ENCODE assay signal across 22 mouse cellular contexts in the genomic region with DNA sequence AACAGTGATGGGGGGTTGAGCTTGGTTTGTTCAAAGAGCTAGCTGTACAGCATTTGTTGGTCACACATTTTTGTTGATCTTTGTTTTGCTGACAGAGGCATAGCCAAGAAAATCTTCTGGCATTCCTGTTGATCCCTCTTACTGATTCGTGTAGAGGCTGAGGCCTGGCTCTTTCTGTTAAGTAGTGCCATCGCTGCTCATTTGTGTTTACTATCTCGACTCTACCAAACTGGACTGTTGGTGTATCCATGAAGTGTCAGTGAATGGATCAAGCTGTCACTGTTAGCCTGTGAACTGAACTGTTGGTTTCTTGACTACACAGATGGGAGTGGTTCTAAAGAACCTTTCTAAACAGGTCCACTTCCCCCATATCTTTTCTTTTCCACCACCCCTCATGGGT.
DNase-seq lines count a peak whose midpoint lies in the region; ATAC-seq and TF ChIP-seq lines count a peak whose summit lies in the region.
"Had no signal": no experiment of that assay in that cellular context is flagged by ENCODE, and none has a peak within 500 bp of the region (broad histone marks: within the 10 kb centered on the region; RNA-seq: fewer than 3 reads in every experiment).

No protein-coding gene starts in this region.

- H3K4me3 ChIP-seq in lung, embryonic 14.5 days (ENCODE audit: low read depth, low read length), result no peak overlapping the region
- H3K4me3 ChIP-seq in lung, embryonic 15.5 days, result no peak overlapping the region
- no peak overlapping the region for H3K4me3 ChIP-seq in lung, embryonic 16.5 days (ENCODE audit: low read length)
- no peak overlapping the region for H3K4me3 ChIP-seq in lung, postnatal 0 days (ENCODE audit: low read depth, low read length)

- WGBS in lung, embryonic 14.5 days, result 39% methylated on average over 3 of the region's 3 CpGs
- 59% methylated on average over 3 of the region's 3 CpGs for WGBS in lung, embryonic 15.5 days
- 45% methylated on average over 3 of the region's 3 CpGs for WGBS in lung, embryonic 16.5 days
- 53% methylated on average over 3 of the region's 3 CpGs for WGBS in lung, postnatal 0 days

- H3K9ac ChIP-seq in lung, embryonic 14.5 days, result no peak overlapping the region
- no peak overlapping the region for H3K9ac ChIP-seq in lung, embryonic 15.5 days
- H3K9ac ChIP-seq in lung, embryonic 16.5 days (ENCODE audit: low read length), result no peak overlapping the region
- H3K9ac ChIP-seq in lung, postnatal 0 days (replicated peaks; ENCODE audit: low read depth), result no peak overlapping the region

- peak; percentile 33 for DNase-seq in heart, adult 11 months
- no peak for DNase-seq in heart, postnatal 25 days (ENCODE audit: low spot score)
- peak; percentile 62 for DNase-seq in lung, embryonic 14.5 days
- DNase-seq in lung, postnatal 36 days, result no peak
- no peak for DNase-seq in lung, postnatal 14 days
- DNase-seq in lung, postnatal 0 days (ENCODE audit: low spot score), result no peak
- DNase-seq: adrenal gland, adult 2 months; adrenal gland, adult 8-10 months; adrenal gland, postnatal 10 days; adrenal gland, postnatal 14 days; adrenal gland, postnatal 25 days; adrenal gland, postnatal 36 days; B cell, adult 2 months; cerebellum, adult 11 months; cerebellum, adult 11-12 months had no signal

- intact Hi-C loops in heart, postnatal 25 days (cut with DNase I), result no loop called here

- no peaks in the 10 kb centered on the region for H3K27me3 ChIP-seq in lung, embryonic 14.5 days (ENCODE audit: insufficient read depth, low read length)
- no peaks in the 10 kb centered on the region for H3K27me3 ChIP-seq in lung, embryonic 15.5 days
- no peaks in the 10 kb centered on the region for H3K27me3 ChIP-seq in lung, embryonic 16.5 days (ENCODE audit: control insufficient read depth, insufficient read depth, low read depth, low read length)
- no peaks in the 10 kb centered on the region for H3K27me3 ChIP-seq in lung, postnatal 0 days (replicated peaks; ENCODE audit: insufficient read depth, low read length)
- H3K27me3 ChIP-seq: CH12.LX, Patski had no signal

- no peaks in the 10 kb centered on the region for H3K36me3 ChIP-seq in lung, embryonic 14.5 days (ENCODE audit: insufficient read depth)
- H3K36me3 ChIP-seq in lung, embryonic 15.5 days, result no peaks in the 10 kb centered on the region
- no peaks in the 10 kb centered on the region for H3K36me3 ChIP-seq in lung, embryonic 16.5 days (ENCODE audit: control insufficient read depth, insufficient read depth, low read length)
- no peaks in the 10 kb centered on the region for H3K36me3 ChIP-seq in lung, postnatal 0 days (ENCODE audit: insufficient read depth, low read length)
- H3K36me3 ChIP-seq: G1E had no signal

- TF ChIP-seq EP300 in lung, postnatal 0 days (IDR thresholded peaks at IDR 0.05), result no peak

- TF ChIP-seq CTCF in lung, embryonic 14.5 days (IDR thresholded peaks at IDR 0.05; ENCODE audit: low read depth), result no peak
- TF ChIP-seq CTCF in lung, postnatal 0 days (IDR thresholded peaks at IDR 0.05), result no peak

- no peak overlapping the region for H3K27ac ChIP-seq in lung, embryonic 14.5 days (ENCODE audit: low read depth)
- no peak overlapping the region for H3K27ac ChIP-seq in lung, embryonic 15.5 days
- H3K27ac ChIP-seq in lung, embryonic 16.5 days (ENCODE audit: low read length), result no peak overlapping the region
- H3K27ac ChIP-seq in lung, postnatal 0 days (ENCODE audit: low read length), result no peak overlapping the region

- H3K4me2 ChIP-seq in lung, embryonic 14.5 days, result no peak overlapping the region
- no peak overlapping the region for H3K4me2 ChIP-seq in lung, embryonic 15.5 days
- no peak overlapping the region for H3K4me2 ChIP-seq in lung, embryonic 16.5 days (ENCODE audit: low read depth, low read length)
- H3K4me2 ChIP-seq in lung, postnatal 0 days (replicated peaks; ENCODE audit: low read depth, low read length), result no peak overlapping the region

- peak; percentile 60; the same call in 1 of the 2 replicates for ATAC-seq in lung, embryonic 14.5 days (ENCODE audit: insufficient read depth)
- peak; percentile 65; the same call in 1 of the 2 replicates for ATAC-seq in lung, embryonic 15.5 days (ENCODE audit: borderline replicate concordance, extremely low read depth, low FRiP score, low TSS enrichment)
- peak; percentile 74 for ATAC-seq in lung, embryonic 16.5 days (ENCODE audit: low read depth)
- ATAC-seq in lung, postnatal 0 days, result no peak
- ATAC-seq: activated CD4-positive, CD25-positive, alpha-beta regulatory T cell, adult 4 months; CD4-positive, CD25-positive, alpha-beta regulatory T cell, adult 4 months; Patski had no signal

- no peaks in the 10 kb centered on the region for H3K9me3 ChIP-seq in lung, embryonic 14.5 days (ENCODE audit: low read depth, low read length)
- no peaks in the 10 kb centered on the region for H3K9me3 ChIP-seq in lung, embryonic 15.5 days
- no peaks in the 10 kb centered on the region for H3K9me3 ChIP-seq in lung, embryonic 16.5 days (ENCODE audit: control insufficient read depth, low read length)
- no peaks in the 10 kb centered on the region for H3K9me3 ChIP-seq in lung, postnatal 0 days (ENCODE audit: low read length)

- no peaks in the 10 kb centered on the region for H3K4me1 ChIP-seq in lung, embryonic 14.5 days (ENCODE audit: insufficient read depth)
- H3K4me1 ChIP-seq in lung, embryonic 15.5 days, result no peaks in the 10 kb centered on the region
- H3K4me1 ChIP-seq in lung, embryonic 16.5 days (replicated peaks; ENCODE audit: control insufficient read depth, insufficient read depth, low read length), result no peaks in the 10 kb centered on the region
- H3K4me1 ChIP-seq in lung, postnatal 0 days (ENCODE audit: insufficient read depth, low read depth, low read length), result no peaks in the 10 kb centered on the region

Comparison
In these comparisons a context has a peak if more than half of its experiments do, and no peak if none do; other contexts are left out.
1. DNase-seq: peak in heart, adult 11 months (single experiment) and lung, embryonic 14.5 days (single experiment); none in heart, postnatal 25 days (single experiment), lung, postnatal 36 days (single experiment), lung, postnatal 14 days (single experiment) and lung, postnatal 0 days (single experiment).